Mouse (Mus musculus) left cerebral cortex, postnatal 25 days (tissue): ENCODE data around the gene Vmn1r149. TPM values are rescaled to one million over a fixed set of nuclear protein-coding genes. Genes with fewer than 3 reads are reported as not detected.
"Not testable (repeated sequence)": the region's sequence is repeated elsewhere in the genome, so short reads cannot be mapped to it uniquely, and the experiment has no call there.

Experiments
- DNase-seq, 2 experiments: peaks; one replicate each; pipeline ENCODE4 v3.0.0; 2022; ENCODE audit warnings: low spot score in 2 of 2, mixed read lengths in 1 of 2
- intact Hi-C: fragments of 180-260 bp; cut with DNase I; formaldehyde crosslinking; loops from one replicate; pipeline ENCODE4 v1.15.1; 2025
- total RNA-seq, 2 experiments: library from RNA; stranded (reverse); gene quantifications; 2 replicates each; pipeline ENCODE4 v1.2.3; 2021

Gene Vmn1r149
- total RNA-seq = not detected

- DNase-seq, intact Hi-C loops: not testable (repeated sequence)
These were observed at the start of gene Vmn1r149 for GRCm38 (mm10) chr7:22438129-22438528. TSS of gene Vmn1r149 (minus strand) at chr7:22438229.

- DNase-seq, intact Hi-C loops: not testable (repeated sequence)
These were observed 25.9 kb upstream of the Vmn1r149 start, which contains the start of gene Gm10665 for GRCm38 (mm10) chr7:22463975-22464374. TSS of gene Gm10665 (minus strand) at chr7:22464075.

- intact Hi-C loops = not testable (repeated sequence)
These were observed 24.7 kb downstream of the Vmn1r149 start, which contains the start of gene Vmn1r148 for GRCm38 (mm10) chr7:22413283-22413682. TSS of gene Vmn1r148 (plus strand) at chr7:22413583.

More at GRCm38 (mm10) chr7:22413283-22413682, 24.7 kb downstream of the Vmn1r149 start, which contains the start of gene Vmn1r148:
- DNase-seq = not testable (repeated sequence)

Other genes with a start within 250 kb of the Vmn1r149 start
- not detected for gene Vmn1r143, start 248.9 kb downstream of the Vmn1r149 start, total RNA-seq
- gene Gm8653, start 237.0 kb downstream of the Vmn1r149 start, total RNA-seq = not detected
- not detected for gene Gm8453, start 208.7 kb downstream of the Vmn1r149 start, total RNA-seq
- gene Gm4187, start 108.5 kb downstream of the Vmn1r149 start, total RNA-seq = not detected
- gene Gm8660, start 67.2 kb downstream of the Vmn1r149 start, total RNA-seq = not detected
- gene Vmn1r148, start 24.6 kb downstream of the Vmn1r149 start, total RNA-seq = not detected
- not detected for gene Gm10665, start 25.8 kb upstream of the Vmn1r149 start, total RNA-seq
- not detected for gene Vmn1r151, start 61.4 kb upstream of the Vmn1r149 start, total RNA-seq
- not detected for gene Vmn1r152, start 84.7 kb upstream of the Vmn1r149 start, total RNA-seq
- gene Gm8677, start 96.7 kb upstream of the Vmn1r149 start, total RNA-seq = not detected
- gene Gm4201, start 127.1 kb upstream of the Vmn1r149 start, total RNA-seq = not detected
- gene Gm4565, start 149.9 kb upstream of the Vmn1r149 start, total RNA-seq = not detected
- not detected for gene Vmn1r155, start 219.8 kb upstream of the Vmn1r149 start, total RNA-seq